Mouse (Mus musculus) cerebellum, adult 2 months (tissue): Measurements from ENCODE around the gene Nkx6-2.

ENCODE experiments used
- CTCF ChIP-seq: fragments of 200-500 bp; IDR thresholded peaks from 2 replicates; pipeline ENCODE4 v1.5.1; 2011; ENCODE audit warnings: low read depth, mild to moderate bottlenecking, control low read depth, low read length, moderate library complexity, borderline replicate concordance; ENCODE audit not compliant: insufficient read depth
- POLR2A ChIP-seq: fragments of 200-500 bp; IDR thresholded peaks from 2 replicates; pipeline ENCODE4 v1.6.1; 2011; ENCODE audit warnings: low read length, control low read depth, borderline replicate concordance; ENCODE audit not compliant: insufficient read depth

GRCm38 (mm10) chr7:139537831-139538230, 44.8 kb downstream of the Nkx6-2 start:
- no peak for TF ChIP-seq CTCF
- no peak for TF ChIP-seq POLR2A
